Comparison of ENCODE assay signal across 24 mouse cellular contexts in genomic region chr11:82651751-82652150, GRCm38 (mm10).
A peak's percentile ranks its signal among the peaks of the same experiment; 100 is the strongest.
DNase-seq lines count a peak whose midpoint lies in the region; ATAC-seq lines count a peak whose summit lies in the region.
"Had no signal": no experiment of that assay in that cellular context is flagged by ENCODE, and none has a peak within 500 bp of the region (broad histone marks: within the 10 kb centered on the region; RNA-seq: fewer than 3 reads in every experiment).

No protein-coding gene starts in this region.

- H3K36me3 ChIP-seq in kidney, embryonic 14.5 days (ENCODE audit: control insufficient read depth, insufficient read depth, low read length): no peaks in the 10 kb centered on the region
- H3K36me3 ChIP-seq in neural tube, embryonic 11.5 days (ENCODE audit: control insufficient read depth, insufficient read depth, low read length): no peaks in the 10 kb centered on the region
- H3K36me3 ChIP-seq: heart, embryonic 13.5 days; hindbrain, embryonic 15.5 days; intestine, embryonic 15.5 days; kidney, embryonic 15.5 days; liver, embryonic 15.5 days; midbrain, embryonic 15.5 days had no signal

- no peaks in the 10 kb centered on the region for H3K9me3 ChIP-seq in kidney, embryonic 14.5 days (ENCODE audit: control insufficient read depth, low read length)
- H3K9me3 ChIP-seq in neural tube, embryonic 11.5 days (ENCODE audit: control insufficient read depth, low read length): no peaks in the 10 kb centered on the region
- H3K9me3 ChIP-seq: heart, embryonic 13.5 days; hindbrain, embryonic 15.5 days; intestine, embryonic 15.5 days; kidney, embryonic 15.5 days; liver, embryonic 15.5 days; midbrain, embryonic 15.5 days had no signal

- 11% methylated on average over 5 of the region's 5 CpGs for WGBS in kidney, embryonic 14.5 days
- WGBS in neural tube, embryonic 11.5 days: 18% methylated on average over 5 of the region's 5 CpGs

- H3K4me3 ChIP-seq in kidney, embryonic 14.5 days (ENCODE audit: low read length): no peak overlapping the region
- no peak overlapping the region for H3K4me3 ChIP-seq in neural tube, embryonic 11.5 days (ENCODE audit: low read depth, low read length)
- H3K4me3 ChIP-seq: heart, adult 2 months; heart, embryonic 13.5 days; hindbrain, embryonic 15.5 days; intestine, embryonic 15.5 days; kidney, embryonic 15.5 days; liver, embryonic 15.5 days; midbrain, embryonic 15.5 days; myocyte had no signal

- DNase-seq in kidney, adult 9 months: no peak
- peak; percentile 35 for DNase-seq in neural tube, embryonic 11.5 days (ENCODE audit: low spot score)
- DNase-seq in neural tube, embryonic 10.5 days (ENCODE audit: extremely low spot score, low spot score): no peak
- DNase-seq in embryo, embryonic 9.5 days (ENCODE audit: extremely low spot score): peak; percentile 10
- peak; percentile 32 for DNase-seq in mesoderm, embryonic 11.5 days (ENCODE audit: low read depth, low spot score)
- DNase-seq in layer of hippocampus, postnatal 10 days (ENCODE audit: low spot score in 2 of 2): no peak
- no peak for DNase-seq in urinary bladder, postnatal 10 days (ENCODE audit: low spot score)
- DNase-seq: cerebellum, adult 11 months; cerebellum, postnatal 10 days; forebrain, postnatal 0 days; gastrocnemius, postnatal 25 days; heart, adult 2 months; liver; thymus, postnatal 25 days had no signal

- peak; percentile 70 for ATAC-seq in kidney, embryonic 14.5 days (ENCODE audit: low FRiP score, low TSS enrichment)
- no peak for ATAC-seq in neural tube, embryonic 11.5 days (ENCODE audit: insufficient read depth, low FRiP score, low TSS enrichment)
- ATAC-seq: forebrain, postnatal 0 days; intestine, embryonic 15.5 days; lung, postnatal 0 days; midbrain, embryonic 15.5 days; Patski had no signal

- no peak overlapping the region for H3K4me2 ChIP-seq in kidney, embryonic 14.5 days (replicated peaks; ENCODE audit: low read depth, low read length)
- no peak overlapping the region for H3K4me2 ChIP-seq in neural tube, embryonic 11.5 days (ENCODE audit: low read depth)
- H3K4me2 ChIP-seq: heart, embryonic 13.5 days; hindbrain, embryonic 15.5 days; intestine, embryonic 15.5 days; kidney, embryonic 15.5 days; liver, embryonic 15.5 days; midbrain, embryonic 15.5 days had no signal

- H3K9ac ChIP-seq in kidney, embryonic 14.5 days (ENCODE audit: low read depth, low read length): no peak overlapping the region
- no peak overlapping the region for H3K9ac ChIP-seq in neural tube, embryonic 11.5 days (ENCODE audit: low read length)
- H3K9ac ChIP-seq: forebrain, postnatal 0 days; heart, embryonic 13.5 days; hindbrain, embryonic 15.5 days; intestine, embryonic 15.5 days; kidney, embryonic 15.5 days; liver, embryonic 15.5 days; midbrain, embryonic 15.5 days had no signal

- no peaks in the 10 kb centered on the region for H3K27me3 ChIP-seq in kidney, embryonic 14.5 days (ENCODE audit: control insufficient read depth, insufficient read depth, low read length)
- no peaks in the 10 kb centered on the region for H3K27me3 ChIP-seq in neural tube, embryonic 11.5 days (ENCODE audit: control insufficient read depth, insufficient read depth, low read length)
- H3K27me3 ChIP-seq: hindbrain, embryonic 15.5 days; intestine, embryonic 15.5 days; kidney, embryonic 15.5 days; liver, embryonic 15.5 days; midbrain, embryonic 15.5 days had no signal

- no peak overlapping the region for H3K27ac ChIP-seq in kidney, embryonic 14.5 days (ENCODE audit: low read depth, low read length)
- peak overlapping the region; percentile 24; the same call in 1 of the 2 replicates for H3K27ac ChIP-seq in neural tube, embryonic 11.5 days (ENCODE audit: low read depth, low read length)
- H3K27ac ChIP-seq: heart, adult 2 months; heart, embryonic 13.5 days; hindbrain, embryonic 15.5 days; intestine, embryonic 15.5 days; kidney, embryonic 15.5 days; liver, embryonic 15.5 days; midbrain, embryonic 15.5 days had no signal

- peaks cover 9% of the 10 kb centered on the region for H3K4me1 ChIP-seq in kidney, embryonic 14.5 days (ENCODE audit: control insufficient read depth, insufficient read depth, low read length)
- H3K4me1 ChIP-seq in neural tube, embryonic 11.5 days (ENCODE audit: control insufficient read depth, insufficient read depth, low read length): 0 out of 2 replicates have a peak, but pooled peaks cover 3% of the 10 kb centered on the region
- H3K4me1 ChIP-seq: heart, embryonic 13.5 days; liver, embryonic 15.5 days; midbrain, embryonic 15.5 days had no signal

Comparison
In these comparisons a context has a peak if more than half of its experiments do, and no peak if none do; other contexts are left out.
1. DNase-seq: peak in neural tube, embryonic 11.5 days (single experiment), embryo, embryonic 9.5 days (single experiment) and mesoderm, embryonic 11.5 days (single experiment); none in kidney, adult 9 months (single experiment), neural tube, embryonic 10.5 days (single experiment), layer of hippocampus, postnatal 10 days (0 of 2) and urinary bladder, postnatal 10 days (single experiment).